Mouse (Mus musculus): ENCODE measurements around the gene Tmprss11d.

- TF ChIP-seq GATA1 (IDR thresholded peaks at IDR 0.05; ENCODE audit: borderline replicate concordance, low read length) (no peak), FLI1 (IDR thresholded peaks at IDR 0.05; ENCODE audit: low read length) (no peak)
Measured at GRCm38 (mm10) chr5:86407941-86408340, 34.7 kb upstream of the Tmprss11d start.

Measured in megakaryocyte, embryonic 14.5 days (primary cell).